Mouse (Mus musculus) intestine, embryonic 14.5 days (tissue): ENCODE measurements around the gene Tspan33. TPM values are rescaled to one million over a fixed set of nuclear protein-coding genes. Genes with fewer than 3 reads are reported as not detected.

Source experiments
- ATAC-seq: fragments of 200-750 bp; cut with Nextera tagmentation; replicated peaks from 2 replicates; pipeline ENCODE4 v1.8.0; 2017; ENCODE audit warnings: low read depth, moderate number of reproducible peaks, moderate TSS enrichment, moderate library complexity; ENCODE audit not compliant: low FRiP score, low TSS enrichment
- DNase-seq: peaks from one replicate; pipeline ENCODE4 v3.0.0-alpha.2; 2018; ENCODE audit warnings: low spot score
- H3K27ac ChIP-seq: fragments of 300-500 bp; sonication (generic); 2 replicates; pipeline ENCODE4 v1.5.1; 2014; ENCODE audit warnings: low read depth, mild to moderate bottlenecking, control low read depth
- H3K27me3 ChIP-seq: fragments of 300-500 bp; sonication (generic); replicated peaks from 2 replicates; pipeline ENCODE4 v1.6.1; 2014; ENCODE audit warnings: low read length, control low read depth; ENCODE audit not compliant: control insufficient read depth, insufficient read depth
- H3K36me3 ChIP-seq: fragments of 300-500 bp; sonication (generic); 2 replicates; pipeline ENCODE4 v1.6.1; 2014; ENCODE audit warnings: low read length, control low read depth; ENCODE audit not compliant: control insufficient read depth, insufficient read depth
- H3K4me1 ChIP-seq: fragments of 300-500 bp; sonication (generic); replicated peaks from 2 replicates; pipeline ENCODE4 v1.6.1; 2014; ENCODE audit warnings: low read length, control low read depth, mixed read lengths; ENCODE audit not compliant: control insufficient read depth, insufficient read depth
- H3K4me2 ChIP-seq: fragments of 300-500 bp; sonication (generic); 2 replicates; pipeline ENCODE4 v1.6.1; 2014; ENCODE audit warnings: low read length
- H3K4me3 ChIP-seq: fragments of 300-500 bp; sonication (generic); 2 replicates; pipeline ENCODE4 v1.5.1; 2014; ENCODE audit warnings: low read depth, low read length, control low read depth, mixed read lengths
- H3K9ac ChIP-seq: fragments of 300-500 bp; sonication (generic); 2 replicates; pipeline ENCODE4 v1.6.1; 2014; ENCODE audit warnings: mild to moderate bottlenecking, low read length
- H3K9me3 ChIP-seq: fragments of 300-500 bp; sonication (generic); 2 replicates; pipeline ENCODE4 v1.6.1; 2016; ENCODE audit warnings: low read length, control low read depth; ENCODE audit not compliant: control insufficient read depth
- WGBS: fragments of 180-500 bp; shearing (Covaris S2); extraction: QIAGEN DNeasy Blood & Tissue Kit; methylation state at CpG from one replicate; pipeline ENCODE4 v1.1.7; 2014; 5-methylcytosine and 5-hydroxymethylcytosine counted together
- polyA plus RNA-seq: library from polyadenylated mRNA; unstranded; fragments of >200 nt; fragmentation: Nextera tagmentation; extraction: Ambion mirVana; gene quantifications from 2 replicates; pipeline ENCODE4 v1.2.1, GENCODE M21; 2014

Gene Tspan33
- polyA plus RNA-seq, result 1.8 and 3.3 TPM in 2 replicates

DNA sequence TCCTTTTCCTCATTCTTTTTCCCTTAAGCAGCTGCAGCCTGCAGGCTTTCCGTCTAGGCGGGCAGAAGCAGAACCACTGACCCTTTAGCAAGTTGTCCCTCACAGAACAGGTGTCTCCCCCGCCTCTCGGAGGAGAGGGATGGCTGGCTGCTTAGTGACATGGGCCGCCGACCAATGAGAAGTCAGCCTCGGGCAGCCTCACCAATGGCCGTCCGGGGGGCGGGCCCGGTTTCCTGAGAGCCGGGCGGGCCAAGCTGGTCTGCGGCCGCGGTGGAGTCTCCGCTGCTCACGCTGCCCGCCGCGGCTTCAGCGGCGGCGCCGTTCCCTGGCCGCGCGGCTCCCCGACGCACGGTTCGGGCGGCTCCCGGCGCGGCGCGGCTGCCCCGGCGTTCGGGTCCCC, at the start of gene Tspan33:
Gene Tspan33, plus strand, starts transcription at position 270 of the 400 bp plus-strand sequence.
- Histone ChIP-seq H3K9me3 (no peaks in the 10 kb centered on the region), H3K27me3 (peaks cover 30% of the 10 kb centered on the region), H3K4me2 (peak within 1 kb of the TSS; percentile 96), H3K4me1 (no peaks in the 10 kb centered on the region; the same call in 1 of the 2 replicates), H3K4me3 (peak within 1 kb of the TSS; percentile 61), H3K27ac (no peak within 1 kb of the TSS), H3K9ac (peak within 1 kb of the TSS; percentile 56), H3K36me3 (no peaks in the 10 kb centered on the region)
- DNase-seq (peak; percentile 88), ATAC-seq (peak; percentile 97)
- WGBS, result under 1% methylated on average over 41 of the region's 41 CpGs

DNA sequence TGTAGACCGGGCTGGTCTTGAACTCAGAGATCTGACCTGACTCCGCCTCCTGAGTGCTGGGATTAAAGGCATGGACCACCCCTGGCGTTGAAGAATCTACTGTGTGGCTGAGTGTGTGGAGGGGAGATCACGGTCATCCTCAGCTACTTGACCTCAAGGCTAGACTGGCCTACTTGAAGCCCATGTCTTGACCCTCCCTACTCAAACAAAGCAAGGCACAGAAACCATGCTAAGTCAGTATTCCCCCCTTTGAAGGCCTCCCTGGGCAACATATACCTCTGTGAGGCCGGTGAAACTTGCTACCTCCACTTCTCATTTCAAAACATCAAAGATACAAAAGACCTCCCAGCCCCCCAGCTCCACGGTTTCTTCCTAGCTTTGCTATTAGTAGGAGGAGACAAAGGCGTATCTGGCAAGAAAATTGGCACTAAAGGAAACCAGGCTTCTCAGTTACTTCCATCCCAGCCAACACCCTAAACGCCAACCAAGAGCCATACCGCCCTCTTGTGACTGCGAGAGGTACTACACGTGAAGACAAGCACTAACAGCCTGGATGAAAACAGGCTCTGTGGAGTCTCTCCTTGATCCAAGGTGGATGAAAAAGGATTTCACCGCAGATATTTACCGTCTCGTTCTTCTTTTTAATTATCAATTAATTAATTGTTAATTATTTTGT, 44.4 kb upstream of the Tspan33 start:
- 33% methylated on average over 14 of the region's 14 CpGs for WGBS
- Histone ChIP-seq H3K27me3 (no peaks in the 10 kb centered on the region), H3K4me3 (no peak overlapping the region), H3K9ac (no peak overlapping the region), H3K4me2 (no peak overlapping the region), H3K4me1 (no peaks in the 10 kb centered on the region), H3K27ac (no peak overlapping the region), H3K9me3 (no peaks in the 10 kb centered on the region), H3K36me3 (no peaks in the 10 kb centered on the region)
- DNase-seq (peak; percentile 97), ATAC-seq (0 out of 2 replicates have a peak, but pooled peaks have one; percentile 64)

DNA sequence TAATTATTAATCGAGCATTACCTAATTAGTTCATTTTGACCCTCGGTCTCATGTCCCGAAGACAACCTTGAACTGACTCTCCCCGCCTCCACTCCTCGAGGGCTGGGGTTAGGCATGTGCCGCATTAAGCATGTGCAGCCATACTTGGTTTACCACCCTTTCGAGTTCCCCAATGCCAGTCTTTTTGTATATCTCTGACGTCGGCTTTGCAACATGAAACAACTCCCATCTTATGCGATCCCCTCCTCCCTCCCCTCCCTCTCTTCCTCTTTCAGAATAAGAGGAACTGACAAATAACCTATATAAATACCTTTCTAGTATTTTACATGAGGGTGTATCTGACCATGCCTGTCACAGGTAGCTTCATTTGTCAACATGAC, 43.9 kb upstream of the Tspan33 start:
- Histone ChIP-seq H3K9ac (no peak overlapping the region), H3K4me3 (no peak overlapping the region), H3K36me3 (no peaks in the 10 kb centered on the region), H3K4me2 (no peak overlapping the region), H3K27ac (no peak overlapping the region), H3K4me1 (no peaks in the 10 kb centered on the region), H3K9me3 (no peaks in the 10 kb centered on the region), H3K27me3 (no peaks in the 10 kb centered on the region)
- ATAC-seq (no peak), DNase-seq (no peak)
- WGBS, result 68% methylated on average over 10 of the region's 10 CpGs

DNA sequence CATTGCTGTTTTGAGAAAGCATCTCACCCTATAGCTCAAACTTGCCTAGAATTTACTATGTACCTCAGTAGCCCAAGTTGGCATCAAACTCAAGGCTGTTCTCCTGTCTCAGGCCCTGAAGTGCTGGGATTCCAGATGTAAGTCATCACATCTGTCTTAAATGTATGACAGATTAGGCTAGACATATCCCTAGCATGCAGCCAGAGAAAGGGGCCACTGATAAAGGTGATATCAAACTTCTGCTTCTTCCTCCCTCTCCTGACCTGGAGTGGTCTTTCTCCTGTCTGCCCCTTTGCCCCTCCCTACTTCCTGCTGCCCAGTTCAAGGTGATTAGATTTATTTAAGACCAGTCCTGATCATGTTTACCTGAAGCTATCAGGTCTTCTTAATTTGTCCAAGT, 40.8 kb upstream of the Tspan33 start:
- no peak overlapping the region for H3K9ac ChIP-seq
- no peaks in the 10 kb centered on the region for H3K27me3 ChIP-seq
- DNase-seq (no peak), ATAC-seq (no peak)
- H3K4me2 ChIP-seq, result no peak overlapping the region
- no peak overlapping the region for H3K27ac ChIP-seq
- H3K4me3 ChIP-seq, result no peak overlapping the region
- no peaks in the 10 kb centered on the region for H3K36me3 ChIP-seq
- no peaks in the 10 kb centered on the region for H3K9me3 ChIP-seq
- H3K4me1 ChIP-seq, result no peaks in the 10 kb centered on the region

DNA sequence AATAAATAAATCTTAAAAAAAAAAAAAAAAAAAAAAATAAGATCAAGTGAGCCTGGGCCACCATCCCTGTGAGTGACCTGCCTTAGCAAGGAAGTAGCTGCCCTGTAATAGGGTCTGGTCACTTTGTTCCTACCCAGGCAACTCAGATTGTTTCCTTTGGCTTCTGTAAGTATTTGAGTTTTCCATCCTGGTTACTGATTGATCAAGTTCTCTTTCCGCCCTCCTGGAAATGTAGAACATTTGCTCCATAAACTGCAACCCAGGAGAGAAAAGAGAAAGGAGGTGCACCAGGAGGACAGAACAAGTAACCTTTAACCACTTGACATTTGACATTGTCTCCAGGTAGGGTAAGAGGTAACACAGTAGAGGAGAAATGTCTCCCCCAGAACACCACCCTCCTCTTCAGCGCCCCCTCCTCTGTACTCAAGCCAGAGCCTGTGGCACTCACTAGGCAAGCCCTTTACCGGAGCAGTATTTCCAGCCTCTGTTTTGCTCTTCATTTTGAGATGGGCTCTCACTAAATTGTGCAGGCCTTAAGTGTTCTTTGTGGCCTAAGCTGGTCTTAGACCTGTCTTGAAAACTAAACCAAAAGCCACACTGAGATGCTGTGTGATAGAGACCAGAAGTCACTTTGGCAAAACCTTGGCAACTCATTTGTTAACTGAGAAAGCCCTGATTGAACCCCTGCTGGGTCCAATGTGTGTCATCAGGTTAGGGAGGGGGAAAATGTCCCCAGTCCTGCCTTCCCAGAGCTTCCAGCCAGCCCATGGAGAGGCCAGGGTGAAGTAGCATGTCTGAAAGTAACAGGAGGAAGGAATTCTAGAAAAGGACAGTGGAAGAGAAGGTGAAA, 35.2 kb upstream of the Tspan33 start:
- ATAC-seq (no peak), DNase-seq (no peak)
- 73% methylated on average over 3 of the region's 3 CpGs for WGBS
- Histone ChIP-seq H3K36me3 (no peaks in the 10 kb centered on the region), H3K4me3 (no peak overlapping the region), H3K4me2 (no peak overlapping the region), H3K27me3 (no peaks in the 10 kb centered on the region), H3K9ac (no peak overlapping the region), H3K9me3 (no peaks in the 10 kb centered on the region), H3K4me1 (no peaks in the 10 kb centered on the region), H3K27ac (no peak overlapping the region)

DNA sequence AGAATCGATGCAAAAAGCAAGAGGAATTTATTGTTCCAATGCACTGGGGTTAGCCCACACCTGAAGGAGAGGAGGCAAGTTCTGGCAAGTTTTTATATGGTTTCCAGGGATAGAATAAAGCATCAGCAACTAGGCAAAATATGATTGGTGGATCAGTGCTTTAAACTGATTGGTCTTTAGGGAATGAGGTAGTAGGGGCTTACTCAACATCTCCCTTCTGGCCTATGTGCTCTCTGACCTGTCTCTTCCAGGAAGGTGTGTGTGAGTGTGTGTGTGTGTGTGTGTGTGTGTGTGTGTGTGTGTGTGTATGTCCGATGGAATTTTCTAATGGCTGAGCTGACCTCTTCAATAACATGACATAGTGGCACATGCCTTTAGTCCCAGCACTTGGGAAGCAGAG, 34.1 kb upstream of the Tspan33 start:
- no peak for DNase-seq
- H3K4me3 ChIP-seq, result no peak overlapping the region
- H3K4me1 ChIP-seq, result no peaks in the 10 kb centered on the region
- H3K27me3 ChIP-seq, result no peaks in the 10 kb centered on the region
- no peak overlapping the region for H3K9ac ChIP-seq
- H3K9me3 ChIP-seq, result no peaks in the 10 kb centered on the region
- no peak overlapping the region for H3K4me2 ChIP-seq
- no peak overlapping the region for H3K27ac ChIP-seq
- no peak for ATAC-seq
- H3K36me3 ChIP-seq, result no peaks in the 10 kb centered on the region
- WGBS, result 88% methylated on average over 2 of the region's 2 CpGs

DNA sequence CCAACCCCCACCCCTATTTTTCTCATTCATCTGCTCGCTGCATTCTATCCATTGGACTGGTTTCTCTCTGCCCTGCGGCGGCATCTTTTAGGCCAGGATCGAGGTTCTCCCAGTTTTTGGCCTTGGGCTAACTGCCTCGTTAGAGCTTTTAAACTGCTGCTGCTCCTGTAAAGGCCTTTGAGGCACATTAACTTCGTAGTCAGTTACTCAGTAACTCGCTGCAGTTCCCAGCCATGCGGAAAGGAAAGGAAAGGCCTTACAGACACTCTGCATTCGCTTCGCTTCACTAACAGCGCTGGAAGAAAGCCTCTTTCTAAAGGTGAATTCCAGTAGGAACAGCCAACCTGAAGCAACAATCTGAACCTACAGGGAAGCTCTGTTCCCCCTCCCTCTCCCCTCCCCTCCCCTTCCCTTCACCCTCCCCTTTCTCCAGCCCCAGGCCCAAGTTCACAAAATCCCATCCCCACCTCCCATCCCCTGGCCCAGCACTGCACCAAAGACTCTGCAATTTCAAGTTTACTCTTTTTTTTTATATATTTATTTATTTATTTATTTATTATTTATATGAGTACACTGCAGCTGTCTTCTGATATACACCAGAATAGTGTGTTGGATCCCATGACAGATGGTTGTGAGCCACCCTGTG, 33.2 kb upstream of the Tspan33 start:
- H3K4me1 ChIP-seq, result no peaks in the 10 kb centered on the region
- ATAC-seq, result 0 out of 2 replicates have a peak, but pooled peaks have one; percentile 15
- WGBS, result 53% methylated on average over 11 of the region's 11 CpGs
- H3K4me2 ChIP-seq, result no peak overlapping the region
- H3K27me3 ChIP-seq, result no peaks in the 10 kb centered on the region
- H3K9me3 ChIP-seq, result no peaks in the 10 kb centered on the region
- no peaks in the 10 kb centered on the region for H3K36me3 ChIP-seq
- no peak overlapping the region for H3K27ac ChIP-seq
- H3K4me3 ChIP-seq, result no peak overlapping the region
- H3K9ac ChIP-seq, result no peak overlapping the region
- no peak for DNase-seq

DNA sequence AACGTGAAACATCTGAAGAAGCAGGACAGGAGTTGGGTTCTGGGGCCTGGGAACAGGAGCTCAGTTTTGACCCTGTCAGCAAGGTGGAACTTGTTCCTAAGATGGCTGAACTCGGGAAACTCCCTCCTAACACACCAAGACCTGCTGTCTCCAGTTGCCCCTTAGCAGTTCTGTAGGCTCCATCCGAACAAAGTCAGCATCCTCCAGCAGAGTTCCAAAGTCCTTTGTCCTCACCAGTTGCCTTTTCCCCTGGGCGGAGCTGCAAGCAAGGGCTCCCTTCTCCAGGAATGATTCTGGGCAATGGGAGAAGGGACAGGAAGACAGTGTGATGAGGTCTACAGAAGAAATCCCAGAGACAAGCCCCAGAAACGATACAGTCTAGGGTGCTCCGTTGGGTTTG, 26.8 kb upstream of the Tspan33 start:
- no peak overlapping the region for H3K9ac ChIP-seq
- 74% methylated on average over 6 of the region's 6 CpGs for WGBS
- no peak overlapping the region for H3K27ac ChIP-seq

More for the DNA sequence above, 26.8 kb upstream of the Tspan33 start:
- DNase-seq (no peak), ATAC-seq (no peak)
- Histone ChIP-seq H3K27me3 (no peaks in the 10 kb centered on the region), H3K4me3 (no peak overlapping the region), H3K4me2 (no peak overlapping the region), H3K9me3 (no peaks in the 10 kb centered on the region), H3K4me1 (no peaks in the 10 kb centered on the region), H3K36me3 (no peaks in the 10 kb centered on the region)
